Mouse (Mus musculus) adrenal gland, adult 18-20 months (tissue): Measurements from ENCODE around the gene Gm21858. TPM values are rescaled to one million over a fixed set of nuclear protein-coding genes. Genes with fewer than 3 reads are reported as not detected.
"Not testable (repeated sequence)": the region's sequence is repeated elsewhere in the genome, so short reads cannot be mapped to it uniquely, and the experiment has no call there.

Experiments
- DNase-seq, 2 experiments: peaks; one replicate each; pipeline ENCODE4 v3.0.0; 2021 to 2022; ENCODE audit warnings: low spot score in 2 of 2
- long read RNA-seq, 2 experiments: library from polyadenylated mRNA; stranded (forward); transcript quantifications; one replicate each; pipeline ENCODE4 v2.0.0; 2021
- total RNA-seq, 2 experiments: library from RNA; stranded (reverse); gene quantifications; 1 replicate in 1 of 2; 2 replicates in 1 of 2; pipeline ENCODE4 v1.2.3; 2021

The Gm21858 gene
- total RNA-seq: not detected
- long read RNA-seq, experiment 1: 0 reads
- long read RNA-seq, experiment 2: 0 reads

GRCm38 (mm10) chrY:55731456-55731855, at the start of gene Gm21858:
Gene Gm21858 (plus strand): TSS chrY:55731756.
- DNase-seq: not testable (repeated sequence)
